Mouse (Mus musculus) lung, adult 2 months (tissue): ENCODE data around the gene Vip. TPM values are rescaled to one million over a fixed set of nuclear protein-coding genes. Genes with fewer than 3 reads are reported as not detected.
A peak's percentile ranks its signal among the peaks of the same experiment; 100 is the strongest.

Experiments
- DNase-seq: peaks from one replicate; pipeline ENCODE4 v3.0.0; 2022
- H3K4me1 ChIP-seq: fragments of 200-500 bp; 2 replicates; pipeline ENCODE4 v1.6.1; 2011; ENCODE audit warnings: low read length; ENCODE audit not compliant: control insufficient read depth, insufficient read depth
- H3K4me3 ChIP-seq: fragments of 200-500 bp; replicated peaks from 2 replicates; pipeline ENCODE3; 2011; ENCODE audit warnings: low read depth, mild to moderate bottlenecking, control low read depth, low read length; ENCODE audit errors: extremely low read depth
- CTCF ChIP-seq: fragments of 200-500 bp; IDR thresholded peaks from 2 replicates; pipeline ENCODE4 v1.5.1; 2011; ENCODE audit warnings: mild to moderate bottlenecking, low read length, control low read depth; ENCODE audit not compliant: insufficient read depth
- POLR2A ChIP-seq: fragments of 200-500 bp; IDR thresholded peaks from 2 replicates; pipeline ENCODE4 v1.6.1; 2011; ENCODE audit warnings: low read depth, mild to moderate bottlenecking, control low read depth, low read length, borderline replicate concordance; ENCODE audit errors: extremely low read depth
- WGBS: fragments of 180-500 bp; shearing (Covaris S2); methylation state at CpG from one replicate; pipeline ENCODE4 v1.1.7; 2018; 5-methylcytosine and 5-hydroxymethylcytosine counted together
- polyA plus RNA-seq: library from polyadenylated mRNA; depleted of rRNA; stranded (reverse); fragments of >200 nt; gene quantifications from 2 replicates; pipeline ENCODE4 v1.2.3, GENCODE M21; 2012; rRNA removed

Vip gene
- polyA plus RNA-seq, 1 experiment: 0.12 TPM

DNA sequence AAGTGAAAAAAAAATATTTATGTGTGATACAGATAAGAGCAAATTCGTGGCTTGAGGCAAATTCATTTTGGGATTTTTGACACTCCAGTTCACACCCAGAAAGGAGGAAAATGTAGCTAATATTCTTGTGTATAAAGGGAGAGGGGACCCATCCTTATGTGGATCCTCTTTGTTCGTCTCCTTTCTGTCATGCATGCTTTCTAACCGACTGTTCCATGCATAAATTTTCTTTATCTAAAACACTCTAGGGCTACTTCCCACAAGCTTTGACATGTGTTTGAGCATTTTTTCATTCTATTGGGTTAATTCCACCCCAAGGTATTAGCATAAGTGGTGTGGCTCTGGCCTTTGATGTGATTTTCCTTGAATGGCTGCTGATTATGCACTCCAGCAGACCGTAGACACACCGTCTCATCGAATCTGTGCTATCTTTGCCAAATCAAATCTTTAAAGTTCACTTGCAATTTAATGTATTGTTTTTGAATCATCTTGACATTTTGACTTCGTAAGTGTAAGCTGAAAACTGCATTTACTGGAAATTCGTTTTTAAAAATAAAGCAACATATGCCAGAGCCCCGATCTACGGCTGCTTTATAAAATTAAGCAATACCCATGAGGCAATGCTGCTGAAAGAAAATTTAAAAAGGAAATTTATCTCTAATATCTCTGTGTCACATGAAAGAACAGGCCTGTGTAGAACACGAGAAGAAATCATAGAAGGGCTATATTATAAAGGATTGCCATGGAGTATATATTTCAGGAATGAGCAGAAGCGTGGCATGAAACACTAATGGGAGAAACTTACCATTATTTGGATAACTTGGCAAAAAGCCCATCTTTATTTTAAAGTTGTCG is 23.6 kb upstream of the Vip start:
- TF ChIP-seq POLR2A (no peak), CTCF (no peak)
- DNase-seq: no peak
- 65% methylated on average over 13 of the region's 13 CpGs for WGBS
- Histone ChIP-seq H3K4me3 (no peak overlapping the region), H3K4me1 (no peaks in the 10 kb centered on the region)

DNA sequence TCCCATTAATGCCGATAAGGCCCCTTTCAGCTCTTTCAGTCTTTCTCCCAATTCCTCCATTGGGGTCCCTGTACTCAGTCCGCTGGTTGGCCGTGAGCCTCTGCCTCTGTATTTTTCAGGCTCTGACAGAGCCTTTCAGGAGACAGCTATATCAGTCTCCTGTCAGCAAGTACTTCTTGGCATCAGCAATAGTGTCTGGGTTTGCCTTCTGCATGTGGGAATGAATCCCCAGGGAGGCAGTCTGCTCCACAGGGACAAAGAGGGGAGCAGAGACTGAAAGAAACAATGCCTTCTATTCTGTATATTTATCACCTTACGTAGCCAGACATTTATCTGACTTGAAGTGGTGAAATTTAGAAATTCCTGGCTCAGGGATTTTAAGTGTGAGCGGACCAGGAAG is 12.8 kb upstream of the Vip start:
- Histone ChIP-seq H3K4me1 (no peaks in the 10 kb centered on the region), H3K4me3 (no peak overlapping the region)
- DNase-seq: no peak
- TF ChIP-seq CTCF: no peak
- 66% methylated on average over 5 of the region's 5 CpGs for WGBS

DNA sequence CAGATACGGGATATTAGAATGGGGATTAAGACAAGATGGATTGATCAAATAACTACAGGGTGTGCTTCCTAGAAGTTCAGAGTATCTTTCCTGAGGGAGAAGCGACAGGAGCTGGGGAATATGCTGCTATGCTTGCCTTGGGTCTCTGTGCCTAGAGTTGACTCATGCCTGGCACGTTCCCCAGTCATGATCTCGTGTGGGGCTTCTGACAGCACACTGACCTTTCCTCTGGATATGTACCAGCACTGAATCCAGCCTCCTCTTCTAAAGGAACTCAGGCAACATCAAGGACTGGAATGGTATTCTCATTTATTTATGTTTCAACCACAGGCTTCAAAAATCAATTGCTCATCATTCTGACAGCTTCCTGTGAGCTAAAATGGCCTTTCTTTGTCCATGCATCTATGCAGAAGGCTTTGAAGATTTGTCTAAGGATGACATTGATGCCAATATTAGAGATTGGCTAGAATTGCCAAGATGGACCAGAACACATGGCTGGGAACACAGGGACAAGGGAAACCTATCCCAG is 5.3 kb upstream of the Vip start:
- 56% methylated on average over 4 of the region's 4 CpGs for WGBS
- DNase-seq: no peak
- TF ChIP-seq CTCF: no peak
- no peak for TF ChIP-seq POLR2A

DNA sequence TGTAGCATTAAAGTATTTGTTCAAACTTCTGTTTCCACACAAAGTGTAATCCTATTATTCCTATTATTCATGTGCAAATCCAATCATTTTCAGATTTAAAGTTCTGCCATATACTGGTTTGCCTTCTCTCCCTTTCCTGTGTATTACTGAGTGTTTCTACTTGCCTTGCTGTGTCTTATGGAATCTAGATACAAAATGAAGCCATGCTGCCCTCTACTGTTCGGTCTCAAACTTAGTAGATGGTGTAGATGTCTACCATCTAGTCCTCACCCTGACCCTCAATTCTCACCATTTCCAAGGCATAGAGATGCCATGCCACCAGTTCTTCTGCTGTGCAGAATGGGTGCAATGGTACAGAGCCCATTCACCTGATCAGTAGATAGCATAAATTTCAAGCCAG is 4.7 kb upstream of the Vip start:
- TF ChIP-seq CTCF (no peak), POLR2A (no peak)
- H3K4me1 ChIP-seq: no peaks in the 10 kb centered on the region
- peak; percentile 5 for DNase-seq
- no peak overlapping the region for H3K4me3 ChIP-seq
- 31% methylated on average over 1 of the region's 1 CpGs for WGBS

More for the DNA sequence above, 5.3 kb upstream of the Vip start:
- Histone ChIP-seq H3K4me1 (no peaks in the 10 kb centered on the region), H3K4me3 (no peak overlapping the region)

DNA sequence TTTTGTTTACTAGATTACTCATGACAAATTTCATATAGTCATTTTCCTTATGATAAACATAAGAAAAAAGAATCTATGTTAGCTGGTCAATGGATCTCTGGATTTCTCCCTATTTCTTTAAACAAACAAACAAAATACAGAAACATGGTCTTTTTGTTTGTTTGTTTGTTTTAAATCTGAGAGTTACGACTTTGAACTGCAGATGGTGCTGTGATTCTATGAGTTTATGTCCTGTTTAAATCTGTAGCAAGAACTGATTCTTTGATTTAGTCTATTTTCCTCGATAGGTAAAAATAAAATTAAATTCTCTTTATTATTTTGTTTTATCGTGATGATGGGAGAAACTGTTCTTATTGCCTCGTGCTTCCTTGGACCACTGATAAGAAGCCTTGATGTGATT is 1.7 kb upstream of the Vip start:
- 66% methylated on average over 4 of the region's 4 CpGs for WGBS
- no peak for DNase-seq
- TF ChIP-seq POLR2A: no peak
- TF ChIP-seq CTCF: no peak
- no peaks in the 10 kb centered on the region for H3K4me1 ChIP-seq
- H3K4me3 ChIP-seq: no peak overlapping the region

DNA sequence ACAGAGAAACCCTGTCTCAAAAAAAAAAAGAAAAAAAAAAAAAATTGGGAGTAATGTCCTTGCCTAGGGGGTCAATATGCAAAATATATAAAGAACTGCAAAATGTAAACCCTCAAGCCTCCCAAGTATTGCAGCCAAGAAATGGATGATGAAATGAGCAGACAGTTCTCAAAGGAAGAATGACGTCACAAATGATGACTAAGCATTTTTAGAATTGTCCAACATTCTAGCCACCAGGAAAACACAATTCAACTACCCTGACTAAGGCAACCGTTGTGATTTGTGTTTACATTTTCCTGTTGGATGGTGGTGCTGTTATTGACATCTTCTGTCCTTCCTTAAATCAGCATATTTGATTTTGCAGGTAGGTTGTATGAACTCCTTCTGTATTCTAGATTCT is 42.3 kb downstream of the Vip start:
- Histone ChIP-seq H3K4me3 (no peak overlapping the region), H3K4me1 (no peaks in the 10 kb centered on the region)
- TF ChIP-seq CTCF (no peak), POLR2A (no peak)
- DNase-seq: no peak
- WGBS: 54% methylated on average over 2 of the region's 2 CpGs

DNA sequence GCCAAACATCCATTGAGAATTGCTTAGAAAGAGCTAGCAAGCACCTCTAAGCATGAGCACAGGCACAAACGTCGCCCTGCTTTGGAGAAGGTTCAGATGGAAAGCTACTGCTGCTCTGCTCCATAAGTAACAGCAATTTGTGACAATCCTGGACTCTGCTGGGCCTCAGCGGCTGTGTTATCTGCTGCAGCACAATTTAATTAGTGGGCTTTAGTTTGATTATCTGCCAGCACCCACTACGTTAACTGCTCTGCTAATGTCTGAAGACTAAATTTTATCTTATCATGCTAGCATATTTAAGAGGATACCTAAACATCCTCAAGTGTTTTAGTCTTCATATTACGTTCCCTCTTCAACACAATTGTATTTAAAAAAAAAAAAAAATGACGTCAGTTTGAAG is 46.6 kb downstream of the Vip start:
- TF ChIP-seq CTCF (no peak), POLR2A (no peak)
- 33% methylated on average over 6 of the region's 6 CpGs for WGBS
- Histone ChIP-seq H3K4me3 (no peak overlapping the region), H3K4me1 (no peaks in the 10 kb centered on the region)
- no peak for DNase-seq

DNA sequence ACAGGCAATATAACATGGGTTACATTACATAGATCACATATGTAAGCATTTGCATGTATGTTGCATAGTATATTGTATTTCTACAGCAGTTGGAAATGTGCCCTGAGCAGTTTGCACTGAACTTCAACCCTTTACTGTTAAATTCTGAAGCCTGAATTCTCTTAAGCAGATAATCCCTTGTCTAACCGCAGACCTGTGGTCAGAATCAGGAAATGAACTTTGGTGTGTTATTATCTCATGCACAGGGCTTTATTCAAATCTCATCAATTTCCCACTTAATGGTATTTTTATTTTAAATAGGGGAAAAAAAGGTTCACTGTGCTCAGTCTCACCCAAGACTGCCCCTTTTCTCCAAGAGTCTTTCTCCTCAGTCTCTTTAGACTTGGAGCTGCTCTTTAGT is 55.3 kb downstream of the Vip start:
- H3K4me1 ChIP-seq: no peaks in the 10 kb centered on the region
- no peak for TF ChIP-seq POLR2A
- TF ChIP-seq CTCF: no peak
- no peak overlapping the region for H3K4me3 ChIP-seq
- WGBS: 56% methylated on average over 1 of the region's 1 CpGs
- DNase-seq: no peak

Other genes with a start within 250 kb of the Vip start
- 40.2 and 52.0 TPM in 2 replicates for gene Syne1, start 87.7 kb upstream of the Vip start, polyA plus RNA-seq
- 24.7 and 31.2 TPM in 2 replicates for gene Myct1, start 45.4 kb upstream of the Vip start, polyA plus RNA-seq
- gene Fbxo5, start 166.4 kb downstream of the Vip start, polyA plus RNA-seq: 0.98 and 1.1 TPM in 2 replicates
- 2.4 TPM in 2 replicates for gene Mtrf1l, start 184.7 kb downstream of the Vip start, polyA plus RNA-seq